Mouse (Mus musculus): Measurements from ENCODE around the gene Nmt1.
A peak's percentile ranks its signal among the peaks of the same experiment; 100 is the strongest.

Gene Nmt1

DNA sequence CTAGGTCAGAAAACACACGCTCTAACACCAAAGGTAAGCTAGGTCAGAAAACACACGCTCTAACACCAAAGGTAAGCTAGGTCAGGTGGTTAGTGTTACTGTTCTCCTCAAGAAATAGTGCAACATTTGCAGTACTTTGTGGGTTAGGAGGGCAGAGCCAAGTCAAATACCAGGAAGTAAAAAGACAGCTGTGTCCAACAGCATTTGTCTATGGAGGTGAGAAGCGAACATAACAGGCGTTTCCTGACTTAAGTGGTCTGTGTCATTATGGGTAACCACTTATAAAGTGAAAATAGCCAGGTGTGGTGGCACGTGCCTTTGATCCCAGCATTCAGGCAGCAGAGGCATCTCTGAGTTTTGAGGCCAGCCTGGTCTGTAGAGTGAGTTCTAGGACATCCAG, 21.6 kb downstream of the Nmt1 start:
- no peak for DNase-seq

DNA sequence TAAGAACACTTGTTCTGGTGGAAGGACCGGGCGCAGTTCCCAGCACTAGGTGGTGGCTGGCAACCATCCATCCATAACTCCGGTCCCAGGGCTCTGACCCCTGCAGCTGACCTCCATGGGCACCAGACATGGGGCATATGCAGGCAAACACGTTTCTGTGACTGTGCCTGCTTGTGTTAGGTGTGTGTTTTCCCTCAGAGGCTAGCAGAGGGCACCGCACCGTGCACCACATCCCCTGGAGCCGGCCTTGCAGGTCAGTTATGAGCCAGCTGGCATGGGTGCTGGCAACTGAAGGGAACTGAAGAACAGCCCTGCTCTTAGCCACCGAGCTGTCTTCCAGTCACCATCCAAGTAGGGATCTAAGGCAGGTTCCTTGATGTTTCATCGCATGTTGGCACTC, 22.2 kb downstream of the Nmt1 start:
- no peak for DNase-seq

DNA sequence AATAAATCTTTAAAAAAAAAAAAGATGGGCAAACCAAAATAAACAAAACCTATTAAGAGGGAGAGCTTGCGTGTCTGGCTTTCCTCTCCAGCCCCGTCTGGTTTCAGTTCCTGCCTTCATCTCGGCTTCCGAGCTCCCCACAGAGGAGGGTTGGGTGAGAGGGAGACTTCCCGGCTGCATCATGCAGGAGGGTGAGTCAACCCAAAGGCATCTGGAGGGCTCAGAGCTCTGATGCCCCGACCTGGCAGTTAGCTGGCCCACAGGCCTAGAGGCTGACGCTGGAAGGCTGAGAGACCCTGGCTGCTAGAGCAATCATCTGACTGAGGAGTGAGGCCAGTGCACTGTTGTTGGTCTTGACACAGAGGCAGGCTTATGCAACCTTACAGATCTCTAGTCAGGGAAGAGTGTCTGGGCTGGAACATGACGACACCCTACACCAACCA, 23.3 kb downstream of the Nmt1 start:
- DNase-seq, result peak; percentile 70

DNA sequence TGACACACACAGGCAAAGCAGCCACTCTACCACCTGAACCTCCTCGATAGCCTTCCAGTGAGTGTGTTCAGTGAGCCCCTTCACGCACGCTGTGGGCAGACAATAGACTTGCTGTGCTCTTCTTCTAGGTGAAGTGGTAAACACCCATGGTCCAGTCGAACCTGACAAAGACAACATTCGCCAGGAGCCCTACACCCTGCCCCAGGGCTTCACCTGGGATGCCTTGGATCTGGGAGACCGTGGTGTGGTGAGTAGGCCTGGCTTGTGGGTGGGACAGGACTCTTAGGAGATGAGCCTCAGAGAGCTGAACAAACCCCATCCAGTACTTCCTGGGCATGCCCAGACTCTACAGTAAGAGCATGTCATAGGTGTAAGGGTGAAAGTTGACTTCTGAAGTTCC, 24.1 kb downstream of the Nmt1 start:
- DNase-seq, result no peak

DNA sequence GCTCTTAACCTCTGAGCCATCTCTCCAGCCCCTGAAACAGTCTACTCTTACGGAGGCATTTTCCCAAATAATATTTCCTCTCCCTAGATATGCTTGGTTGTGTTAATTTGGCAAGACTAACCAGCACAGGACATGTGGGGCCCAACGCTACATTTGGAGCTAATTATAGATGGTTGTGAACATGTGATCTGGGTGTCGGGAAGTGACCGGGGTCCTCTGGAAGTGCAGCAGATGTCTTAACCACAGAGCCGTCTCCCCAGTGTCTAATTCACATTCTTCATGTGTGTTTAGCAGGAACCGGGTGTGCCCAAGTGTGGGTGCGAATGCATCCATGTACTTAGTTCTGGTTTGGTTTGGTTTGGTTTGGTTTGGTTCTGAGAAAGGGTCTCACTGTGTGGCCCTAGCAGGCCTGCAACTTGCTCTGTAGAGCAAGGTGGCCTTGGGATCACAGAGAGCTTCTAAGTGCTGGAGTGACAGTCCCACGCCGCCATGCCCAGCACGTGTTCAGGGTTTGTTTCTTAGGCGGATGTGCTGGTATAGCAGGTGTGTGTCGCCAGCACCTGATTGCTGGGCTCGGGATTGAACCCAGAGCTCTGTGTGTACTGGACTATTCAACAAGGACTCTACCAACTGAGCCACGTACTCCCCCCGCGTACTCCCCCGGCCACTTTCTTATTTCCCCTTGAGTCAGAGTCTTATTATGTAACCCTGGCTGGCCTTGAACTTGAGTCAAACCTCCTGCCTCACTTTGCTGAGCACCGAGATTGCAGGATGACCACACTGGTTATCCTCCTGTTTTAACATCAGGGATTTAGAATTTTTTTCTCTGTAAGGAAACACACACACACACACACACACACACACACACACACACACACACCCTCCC, 25.4 kb downstream of the Nmt1 start:
- DNase-seq, result no peak

DNA sequence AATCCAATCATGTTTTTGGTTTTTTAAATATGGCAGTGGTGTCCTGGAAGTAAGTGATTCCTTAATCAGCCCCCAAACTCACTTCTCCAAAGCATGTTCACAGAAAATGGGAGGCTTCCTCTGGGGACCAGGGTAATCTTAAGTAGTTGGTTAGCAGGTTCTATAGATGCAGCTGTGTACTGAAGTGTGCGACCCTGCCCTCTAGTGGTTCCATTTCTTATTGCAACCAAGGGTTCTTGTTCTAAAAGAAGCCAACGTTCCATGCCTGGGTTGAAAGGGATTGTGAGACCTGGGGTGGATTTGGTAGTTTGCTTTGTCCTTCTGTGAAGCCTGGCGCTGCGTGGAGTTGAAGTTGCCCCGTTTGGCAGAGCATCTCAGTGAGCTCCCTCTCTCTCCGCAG, 26.8 kb downstream of the Nmt1 start:
- DNase-seq, result peak; percentile 85

DNA sequence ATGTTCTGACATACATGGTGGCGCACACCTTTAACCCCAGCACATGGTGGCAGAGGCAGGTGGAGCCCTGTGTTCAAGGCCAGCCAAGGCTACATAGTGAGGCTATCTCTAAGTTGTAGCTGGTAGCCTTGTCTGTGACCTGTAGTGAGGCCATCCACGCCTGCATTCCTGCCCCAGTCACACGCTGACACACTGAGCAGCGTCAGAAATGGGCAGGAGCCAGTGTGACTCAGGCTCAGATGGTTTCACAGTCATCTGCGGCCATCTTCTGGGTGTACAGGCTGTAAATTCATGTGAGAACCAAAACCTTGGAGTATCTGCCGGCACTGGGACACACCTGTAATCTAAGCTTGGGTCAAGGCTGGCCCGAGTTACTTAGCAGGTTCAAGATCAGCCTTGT, 28.6 kb downstream of the Nmt1 start:
- no peak for DNase-seq

DNA sequence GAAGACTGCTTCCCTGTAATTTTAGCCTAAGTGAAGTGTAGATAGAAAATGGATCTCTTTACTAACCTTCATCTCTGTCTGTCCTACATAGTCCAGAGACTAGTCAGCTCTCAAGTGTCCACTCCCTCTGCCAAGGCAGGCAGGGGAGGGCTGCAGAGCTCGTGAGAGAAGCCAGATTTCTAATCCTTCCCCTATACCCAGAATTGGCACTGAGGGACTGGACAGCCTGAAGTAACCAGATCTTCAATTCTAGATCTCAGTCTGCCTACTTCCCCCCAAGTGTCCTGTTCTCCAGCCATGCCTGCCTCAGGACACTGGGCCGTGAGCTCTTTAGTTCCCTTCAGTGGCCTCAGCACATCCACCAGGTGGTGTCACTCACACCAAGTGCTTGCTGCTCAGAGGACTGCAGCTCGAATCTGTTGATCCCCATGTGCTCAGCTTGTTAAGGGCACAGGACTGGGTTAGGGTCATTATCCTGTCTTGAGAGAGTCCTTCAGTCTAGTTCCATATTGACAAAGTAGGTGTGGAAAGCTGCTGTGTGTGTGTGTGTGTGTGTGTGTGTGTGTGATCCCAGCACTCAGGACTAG, 30.6 kb downstream of the Nmt1 start:
- DNase-seq, result no peak

DNA sequence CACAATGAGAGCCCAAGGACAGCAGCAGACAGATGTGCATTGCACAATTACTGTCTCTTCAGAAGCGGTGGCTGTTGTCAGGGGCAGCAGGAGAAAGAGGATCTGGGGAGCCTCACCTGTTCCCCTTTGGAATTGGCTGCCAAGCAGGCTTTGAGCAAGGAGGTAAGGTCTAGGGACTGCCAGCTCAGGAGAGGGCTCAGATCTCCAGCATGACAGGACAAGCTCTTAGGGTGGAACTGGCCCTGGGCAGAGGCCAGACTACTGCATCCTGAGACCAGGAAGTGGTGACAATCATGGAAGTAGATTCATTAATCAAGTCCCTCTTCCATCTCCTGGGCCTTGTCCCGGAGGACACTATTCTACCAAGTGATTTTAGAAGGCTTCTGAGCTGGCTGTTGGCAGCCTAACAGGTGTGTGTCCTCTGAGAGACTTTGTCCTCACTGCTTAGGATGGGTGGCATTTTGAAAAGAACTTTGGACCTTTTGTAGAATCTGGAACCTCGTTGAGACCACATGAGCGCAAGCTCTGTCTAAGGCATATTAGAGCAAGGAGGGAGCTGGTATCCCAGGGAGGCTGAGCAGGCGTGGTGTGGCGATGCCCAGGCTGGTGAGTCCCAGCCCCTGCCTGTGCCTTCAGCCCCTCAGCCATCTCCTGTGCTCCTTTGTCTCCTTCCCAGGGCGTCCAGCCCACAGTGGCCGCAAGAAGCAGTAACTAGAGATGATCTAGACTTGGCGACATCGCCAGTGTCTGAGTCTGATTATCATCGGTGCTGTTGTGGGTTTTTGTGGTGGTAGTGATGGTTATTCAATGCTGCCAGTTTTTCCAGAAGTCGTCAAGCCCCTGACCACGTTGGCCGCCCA, 38.4 kb downstream of the Nmt1 start:
- no peak for DNase-seq

DNA sequence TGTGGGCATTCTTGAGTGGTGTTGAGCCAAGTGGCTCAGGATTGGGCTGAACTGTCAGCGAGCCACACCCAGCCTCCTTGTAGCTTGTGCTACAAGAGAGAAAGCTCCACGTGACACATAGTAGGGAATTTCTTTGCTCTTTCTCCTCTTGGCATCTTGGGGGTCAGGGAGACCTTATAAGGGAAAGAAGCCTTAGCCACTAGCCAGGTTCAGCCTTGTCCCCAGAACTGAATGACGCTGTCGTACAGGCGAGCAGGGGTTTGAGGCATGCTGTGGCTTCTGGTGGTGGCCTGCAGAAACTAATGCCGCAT, 39.0 kb downstream of the Nmt1 start:
- no peak for DNase-seq

DNA sequence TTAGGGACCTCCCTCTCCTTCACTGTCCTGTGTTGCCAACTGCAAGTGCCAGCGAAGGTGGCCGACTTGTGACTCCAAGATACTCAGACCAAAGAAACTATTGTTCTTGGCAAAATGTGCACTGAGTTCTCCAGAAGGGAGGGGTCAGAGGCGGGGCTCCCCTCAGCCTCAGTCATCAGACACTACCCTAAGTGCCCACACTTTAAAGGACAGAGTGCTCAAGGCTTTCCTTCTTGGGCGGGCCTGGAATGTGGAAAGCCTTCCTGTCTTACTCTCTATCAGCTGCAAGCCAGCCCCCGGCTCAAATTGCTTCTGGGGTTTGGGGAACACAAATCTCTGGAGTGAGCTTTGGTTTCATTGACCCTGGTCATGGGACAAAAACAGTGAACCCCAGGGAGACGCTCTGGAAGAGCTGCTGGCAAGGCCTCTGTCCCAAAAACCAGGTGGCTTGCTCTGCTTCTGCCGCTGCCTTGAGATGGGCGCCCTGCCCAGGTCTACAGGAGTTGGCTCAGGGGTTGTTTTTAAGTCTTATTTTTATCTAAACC, 39.5 kb downstream of the Nmt1 start:
- peak; percentile 45 for DNase-seq

DNA sequence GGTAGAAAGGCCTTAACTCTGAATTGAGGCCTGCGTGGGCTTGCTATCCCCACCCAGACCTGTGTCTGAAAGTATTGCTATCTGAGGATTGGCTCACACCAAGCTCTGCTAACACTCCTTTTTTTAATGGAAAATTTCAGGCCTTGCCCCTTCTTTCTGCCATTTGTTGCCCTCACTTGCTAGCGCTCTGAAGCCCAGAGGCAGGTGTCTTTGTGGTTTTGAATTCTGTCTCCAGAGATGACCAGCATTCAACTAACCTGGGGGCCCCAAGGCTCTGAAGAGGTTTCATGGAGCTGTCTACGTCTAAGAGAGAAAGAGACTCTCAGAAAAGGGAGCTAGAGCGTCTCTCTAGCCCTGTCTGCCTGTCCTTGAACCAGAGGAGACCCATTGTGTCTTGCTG, 40.3 kb downstream of the Nmt1 start:
- DNase-seq, result no peak

DNA sequence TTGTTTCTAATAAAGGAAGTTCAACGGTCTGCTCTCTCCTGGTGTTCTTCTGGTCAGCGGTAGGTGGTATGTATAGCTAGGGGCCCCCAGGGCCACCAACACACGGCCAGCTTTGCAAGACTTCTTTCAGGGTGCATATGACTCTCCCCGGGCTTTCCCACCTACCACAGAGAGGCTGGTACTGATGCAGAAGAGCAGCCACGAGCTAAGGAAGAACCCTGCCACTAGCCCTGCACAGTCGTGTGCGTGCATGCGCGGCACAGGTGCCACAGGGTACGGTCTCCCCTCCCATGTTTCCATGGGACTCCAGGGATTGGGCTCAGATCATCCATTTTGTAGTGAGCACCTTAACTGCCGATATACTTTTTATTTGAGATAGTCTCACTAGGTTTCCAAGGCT, 40.9 kb downstream of the Nmt1 start:
- no peak for DNase-seq

DNA sequence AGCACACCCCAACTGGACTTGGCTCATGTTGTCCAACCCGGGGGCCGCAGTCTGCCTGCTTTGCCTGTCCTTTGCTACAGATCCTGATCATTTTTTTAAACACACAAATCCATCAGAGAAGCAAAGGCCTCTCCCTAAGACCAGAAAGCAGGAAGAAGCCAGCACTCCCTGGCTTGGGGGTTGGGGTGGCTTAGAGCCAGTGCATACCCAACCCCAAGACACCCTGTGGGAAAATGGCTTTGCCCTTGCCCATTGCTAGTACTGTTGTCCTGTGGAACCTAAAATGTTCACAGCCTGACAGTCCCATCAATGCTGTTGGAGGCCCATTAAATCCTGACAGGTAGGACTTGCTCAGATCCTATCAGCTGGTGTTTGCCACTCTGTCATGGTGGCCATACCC, 41.7 kb downstream of the Nmt1 start:
- no peak for DNase-seq

DNA sequence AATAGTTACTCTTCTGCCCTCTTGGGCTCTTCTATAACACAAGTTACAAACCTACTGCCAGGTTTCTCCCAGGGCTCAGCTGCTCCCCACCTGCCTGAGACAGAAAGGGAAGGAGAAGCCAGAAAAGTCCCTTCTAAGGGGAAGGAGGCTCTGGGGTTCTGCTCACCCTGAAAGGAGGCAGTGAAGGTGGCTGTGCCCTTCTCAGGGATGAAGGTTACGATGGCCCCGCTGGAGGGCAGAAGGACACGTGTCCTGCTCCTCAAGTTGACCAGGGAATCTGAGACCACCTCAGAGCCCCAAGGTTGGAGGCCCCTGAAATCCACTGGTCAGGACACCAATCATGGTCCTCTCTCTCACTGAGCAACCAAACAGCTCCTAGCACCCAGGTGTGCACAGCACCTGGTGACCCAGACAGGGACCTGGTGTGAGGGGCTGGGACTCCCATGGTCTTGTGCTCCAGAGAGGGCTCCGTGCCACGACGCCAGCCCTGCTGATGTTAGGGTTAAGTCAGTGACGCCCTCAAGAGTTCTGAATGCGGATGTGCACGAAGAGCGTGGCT, 42.4 kb downstream of the Nmt1 start:
- no peak for DNase-seq

DNA sequence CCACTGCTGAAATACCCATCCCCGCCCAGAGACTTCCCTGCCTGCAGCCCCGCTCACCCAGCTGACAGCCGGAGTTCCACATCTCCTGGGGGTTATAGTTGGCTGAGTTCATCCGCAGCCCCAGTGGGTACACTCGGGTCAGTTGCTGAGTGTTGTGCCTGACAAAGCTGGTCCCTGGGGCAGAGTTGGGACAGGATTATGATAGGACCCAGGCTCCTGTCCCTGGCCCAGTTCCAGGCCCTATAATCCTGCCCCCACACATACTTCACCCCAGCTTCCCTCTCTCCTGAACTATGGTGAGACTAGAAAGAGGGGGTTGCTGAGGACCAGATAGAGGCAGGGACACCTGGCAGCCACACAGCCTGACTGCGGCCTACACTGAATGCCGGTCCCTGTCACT, 45.7 kb downstream of the Nmt1 start:
- DNase-seq, result no peak

DNA sequence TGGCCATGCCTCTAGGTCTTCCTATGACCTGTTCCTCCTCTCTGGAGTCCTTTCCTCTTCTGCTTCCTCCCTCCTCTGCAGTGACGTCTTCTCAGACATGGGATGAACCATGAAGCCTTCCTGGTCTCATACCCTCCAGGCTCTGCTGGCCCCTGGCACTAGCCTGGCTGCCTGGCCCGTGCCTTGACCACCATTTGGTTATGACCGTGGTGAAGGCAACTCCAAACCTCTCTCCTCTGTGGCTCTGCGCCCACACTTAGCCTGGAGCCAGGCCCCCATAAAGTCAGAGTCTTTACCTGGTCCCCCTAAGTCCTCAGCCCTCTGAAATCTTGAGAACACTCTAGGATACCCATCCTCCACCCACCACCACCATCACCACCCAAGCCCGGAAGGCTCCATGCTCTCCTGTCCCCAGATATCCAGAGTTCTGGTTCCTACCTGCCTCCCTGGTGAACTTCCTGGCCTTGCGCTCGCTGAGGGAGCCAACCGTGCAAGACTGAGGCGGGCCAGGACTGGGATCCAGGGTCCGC, 46.2 kb downstream of the Nmt1 start:
- DNase-seq, result no peak

DNA sequence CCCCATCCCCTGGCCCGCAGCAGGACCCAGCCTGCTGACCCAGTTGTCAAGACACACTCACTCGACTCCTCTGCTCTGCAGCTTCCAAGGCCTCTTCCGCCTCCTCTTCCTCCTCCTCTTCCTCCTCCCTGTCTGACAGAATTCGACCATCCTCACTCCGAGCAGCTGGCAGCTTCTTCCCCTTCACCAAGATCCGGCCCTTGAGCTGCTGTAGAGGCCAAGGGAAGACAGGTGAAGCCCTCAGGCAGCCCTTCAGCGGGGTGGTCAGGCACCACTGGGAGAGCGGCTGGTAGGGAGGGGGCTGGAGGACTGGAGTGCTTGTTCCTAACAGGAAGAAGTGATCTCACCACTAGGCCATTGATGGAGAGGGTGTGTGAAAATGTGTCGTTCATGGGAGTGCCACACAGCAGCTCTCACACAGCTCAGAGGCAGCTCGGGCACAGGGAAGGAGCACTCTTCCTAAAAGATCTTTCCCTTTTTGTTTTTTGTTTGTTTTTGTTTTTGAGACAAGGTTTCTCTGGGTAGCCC, 46.9 kb downstream of the Nmt1 start:
- peak; percentile 41 for DNase-seq

DNA sequence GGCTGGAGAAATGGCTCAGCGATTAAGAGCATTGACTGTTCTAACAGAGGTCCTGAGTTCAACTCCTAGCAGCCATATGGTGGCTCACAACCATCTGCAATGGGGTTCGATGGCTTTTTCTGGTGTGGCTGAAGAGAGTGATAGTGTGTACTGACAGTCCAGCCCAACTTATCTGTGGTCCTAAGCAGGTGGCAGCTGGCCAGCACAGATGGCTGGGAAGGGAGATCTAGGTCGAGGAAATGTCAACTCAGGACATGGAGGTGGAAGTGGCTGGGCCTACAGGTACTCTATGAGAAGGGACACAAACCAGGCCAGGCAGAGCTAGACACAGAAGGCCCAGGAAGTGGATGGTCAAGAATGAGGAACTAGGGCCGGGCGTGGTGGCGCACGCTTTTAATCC, 48.0 kb downstream of the Nmt1 start:
- no peak for DNase-seq

DNA sequence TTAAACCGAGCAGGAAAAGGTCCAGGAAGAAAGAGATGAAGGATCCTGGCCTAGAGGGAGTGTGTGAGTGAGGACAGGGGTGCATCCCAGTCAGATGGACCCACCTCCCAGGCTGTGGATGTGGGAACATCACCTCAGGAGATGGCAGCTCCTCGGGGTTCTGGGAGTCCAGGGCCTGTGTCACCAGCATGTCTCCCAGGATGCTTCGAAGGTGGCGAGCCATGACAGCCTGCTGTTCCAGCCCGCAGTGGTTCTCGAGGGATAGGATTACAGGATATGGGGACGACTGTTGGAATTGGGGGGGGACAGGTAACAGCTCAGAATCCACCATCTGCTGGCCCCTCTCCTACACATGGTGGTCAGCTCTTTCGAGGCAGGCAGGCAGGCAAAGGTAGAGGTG, 48.6 kb downstream of the Nmt1 start:
- DNase-seq, result no peak

DNA sequence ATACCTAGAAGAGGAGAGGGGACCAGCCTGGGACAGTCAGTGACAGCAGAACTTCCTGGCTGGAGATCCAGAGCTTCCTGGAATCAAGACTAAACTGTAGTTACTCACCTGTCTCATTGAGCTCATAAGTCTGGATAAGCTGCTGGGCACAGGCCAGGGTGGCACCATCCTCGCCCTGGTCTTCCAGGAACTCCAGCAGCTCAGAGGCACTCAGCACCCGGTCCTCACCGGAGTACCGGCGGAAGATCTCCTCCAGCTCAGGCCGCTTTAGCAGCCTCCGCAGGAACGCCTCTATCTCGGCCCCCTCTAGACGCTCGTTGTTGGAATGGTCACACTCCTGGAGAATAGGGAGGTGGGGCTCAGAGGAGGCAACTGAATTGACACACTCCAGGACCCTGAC, 50.1 kb downstream of the Nmt1 start:
- no peak for DNase-seq

DNA sequence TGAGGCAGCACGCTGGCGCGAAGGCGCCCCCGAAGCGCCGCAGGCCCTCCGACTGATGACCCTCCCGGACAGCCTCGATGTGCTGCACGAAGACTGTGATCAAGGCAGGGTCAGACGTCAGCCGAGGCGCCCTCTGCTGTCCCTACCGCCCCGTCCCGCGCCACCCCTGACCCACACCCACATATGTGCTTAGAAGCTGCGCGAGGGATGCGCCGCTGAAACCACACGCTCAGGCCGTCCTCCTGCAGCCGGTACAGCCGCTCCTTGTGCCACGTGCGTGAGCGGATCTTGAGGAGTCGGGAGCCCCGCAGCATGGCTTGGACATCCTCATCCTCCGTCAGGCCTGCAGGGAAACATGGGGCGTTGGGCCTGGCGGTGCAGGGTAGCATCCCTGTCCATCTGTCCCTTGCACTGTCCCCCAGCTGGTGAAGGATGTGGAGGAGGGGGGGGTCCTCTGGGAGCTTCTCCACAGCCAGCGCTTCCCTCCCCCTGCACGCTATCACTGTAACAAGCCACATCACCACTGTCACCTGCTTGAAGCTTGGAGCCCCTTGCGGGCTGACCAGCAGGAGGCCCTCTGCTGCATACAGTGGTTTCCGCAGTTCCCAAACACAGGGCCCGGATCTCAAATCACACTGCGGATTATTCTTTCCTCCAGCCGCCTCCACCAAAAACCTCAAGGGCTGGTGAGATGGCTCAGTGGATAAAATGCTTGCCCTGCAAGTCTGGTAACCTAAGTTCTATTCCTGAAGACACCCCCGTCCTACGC, 52.5 kb downstream of the Nmt1 start:
- no peak for DNase-seq
